Mouse (Mus musculus) cortical plate, adult 2 months (tissue): ENCODE measurements around the gene Gm10644. TPM values are rescaled to one million over a fixed set of nuclear protein-coding genes. Genes with fewer than 3 reads are reported as not detected.

Experiments used
- H3K27ac ChIP-seq: fragments of 200-500 bp; 2 replicates; pipeline ENCODE4 v1.5.1; 2012; ENCODE audit warnings: low read length, control low read depth, inconsistent platforms; ENCODE audit not compliant: insufficient read depth
- H3K4me1 ChIP-seq: fragments of 200-500 bp; 2 replicates; pipeline ENCODE4 v1.6.1; 2011; ENCODE audit warnings: low read length; ENCODE audit not compliant: control insufficient read depth, insufficient read depth
- H3K4me3 ChIP-seq: fragments of 200-500 bp; 2 replicates; pipeline ENCODE4 v1.5.1; 2011; ENCODE audit warnings: mild to moderate bottlenecking, low read length, control low read depth; ENCODE audit not compliant: insufficient read depth
- CTCF ChIP-seq: fragments of 200-500 bp; IDR thresholded peaks from 2 replicates; pipeline ENCODE4 v1.5.1; 2011; ENCODE audit warnings: mild to moderate bottlenecking, control low read depth, low read length; ENCODE audit not compliant: insufficient read depth; ENCODE audit errors: extremely low read depth
- POLR2A ChIP-seq: fragments of 200-500 bp; IDR thresholded peaks from 2 replicates; pipeline ENCODE4 v1.6.1; 2011; ENCODE audit warnings: mild to moderate bottlenecking, low read length, control low read depth; ENCODE audit not compliant: insufficient read depth; ENCODE audit errors: extremely low read depth
- polyA plus RNA-seq: library from polyadenylated mRNA; depleted of rRNA; stranded (reverse); fragments of >200 nt; gene quantifications from 2 replicates; pipeline ENCODE4 v1.2.3, GENCODE M21; 2012; rRNA removed

Gene Gm10644
- 0.52 and 0.62 TPM in 2 replicates for polyA plus RNA-seq

DNA sequence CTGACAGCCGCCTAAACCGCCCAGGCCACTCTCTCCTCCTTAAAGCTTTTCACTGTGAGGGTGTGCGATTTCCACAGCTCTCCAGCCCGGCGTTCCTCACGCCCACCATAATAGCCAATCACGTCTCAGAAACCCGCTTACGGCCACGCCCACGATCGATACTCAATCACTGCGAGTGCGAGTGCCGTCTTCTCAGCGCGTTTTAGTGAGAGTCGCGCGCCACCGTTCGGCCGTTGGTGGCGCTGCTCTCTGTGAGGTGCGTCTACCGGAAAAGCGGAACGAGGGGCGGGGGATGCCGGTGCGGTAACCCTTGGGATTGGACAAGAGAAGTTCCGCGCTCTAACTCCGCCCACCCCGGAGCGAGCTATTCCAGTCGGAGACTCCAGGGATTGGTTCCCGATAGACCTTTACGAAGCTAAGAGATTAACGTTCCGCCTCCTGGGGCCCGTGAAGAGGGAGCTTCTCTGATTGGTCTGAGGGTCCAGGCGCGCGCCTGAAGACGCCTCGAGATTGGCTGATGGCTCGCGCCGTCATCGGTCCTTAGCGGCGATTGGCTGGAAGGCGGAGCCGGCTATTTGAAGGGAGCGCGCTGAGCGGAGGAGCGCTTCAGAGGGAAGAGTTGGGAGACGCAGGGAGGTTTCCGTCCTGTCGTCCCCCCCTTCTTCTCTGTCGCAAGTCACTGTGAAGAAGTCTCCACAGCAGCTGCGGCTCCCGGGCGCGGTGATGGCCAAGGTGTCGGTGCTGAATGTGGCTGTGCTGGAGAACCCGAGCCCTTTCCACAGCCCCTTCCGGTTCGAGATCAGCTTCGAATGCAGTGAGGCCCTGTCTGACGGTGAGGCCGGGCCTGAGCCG, at the start of gene Gm10644, which contains the start of gene Asf1b:
Gene Gm10644, minus strand, starts transcription at position 100 of the 852 bp plus-strand sequence.
Gene Asf1b, plus strand, starts transcription at position 402 of the 852 bp plus-strand sequence.
- H3K27ac ChIP-seq, result no peak within 1 kb of the TSS
- H3K4me3 ChIP-seq, result peak within 1 kb of the TSS; percentile 38
- H3K4me1 ChIP-seq, result no peaks in the 10 kb centered on the region
- TF ChIP-seq POLR2A (peak; percentile 44; the same call in 1 of the 2 replicates), CTCF (peak; percentile 79)

DNA sequence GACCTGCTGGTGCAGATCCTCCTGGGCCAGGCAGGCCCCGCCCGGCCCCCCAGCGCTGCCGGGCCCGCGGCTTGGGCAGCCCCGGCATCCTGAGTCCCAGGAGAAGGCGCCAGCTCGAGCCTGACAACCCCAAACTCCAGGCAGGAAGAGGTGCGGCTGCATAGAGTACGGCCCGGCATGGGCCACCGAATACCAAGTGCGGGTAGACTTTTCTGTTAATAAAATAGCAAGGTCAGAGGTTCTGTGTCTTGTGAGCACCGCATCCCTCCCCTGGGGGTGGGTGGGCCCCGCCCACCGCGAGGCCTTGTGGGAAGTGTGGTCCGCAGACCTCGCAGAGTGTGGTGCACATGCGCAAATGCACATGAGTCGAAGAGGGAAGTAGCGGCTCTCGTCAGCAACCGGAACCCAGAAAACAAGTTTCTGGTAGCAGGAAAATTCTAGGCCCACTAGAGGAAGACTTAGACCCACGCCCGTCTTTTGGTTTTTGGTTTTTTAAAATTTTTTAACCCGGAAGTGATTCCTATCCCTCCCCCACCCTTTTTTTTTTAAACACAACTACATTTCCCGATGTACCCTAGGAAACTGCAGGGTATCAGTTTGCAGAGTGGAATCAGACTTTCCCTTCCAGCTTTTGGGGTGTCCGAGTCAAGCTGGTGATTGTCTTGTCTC, 49.7 kb upstream of the Gm10644 start:
- Histone ChIP-seq H3K4me3 (peak overlapping the region; percentile 67), H3K4me1 (peaks cover 5% of the 10 kb centered on the region), H3K27ac (peak overlapping the region; percentile 52)
- TF ChIP-seq CTCF (no peak), POLR2A (peak; percentile 74)

DNA sequence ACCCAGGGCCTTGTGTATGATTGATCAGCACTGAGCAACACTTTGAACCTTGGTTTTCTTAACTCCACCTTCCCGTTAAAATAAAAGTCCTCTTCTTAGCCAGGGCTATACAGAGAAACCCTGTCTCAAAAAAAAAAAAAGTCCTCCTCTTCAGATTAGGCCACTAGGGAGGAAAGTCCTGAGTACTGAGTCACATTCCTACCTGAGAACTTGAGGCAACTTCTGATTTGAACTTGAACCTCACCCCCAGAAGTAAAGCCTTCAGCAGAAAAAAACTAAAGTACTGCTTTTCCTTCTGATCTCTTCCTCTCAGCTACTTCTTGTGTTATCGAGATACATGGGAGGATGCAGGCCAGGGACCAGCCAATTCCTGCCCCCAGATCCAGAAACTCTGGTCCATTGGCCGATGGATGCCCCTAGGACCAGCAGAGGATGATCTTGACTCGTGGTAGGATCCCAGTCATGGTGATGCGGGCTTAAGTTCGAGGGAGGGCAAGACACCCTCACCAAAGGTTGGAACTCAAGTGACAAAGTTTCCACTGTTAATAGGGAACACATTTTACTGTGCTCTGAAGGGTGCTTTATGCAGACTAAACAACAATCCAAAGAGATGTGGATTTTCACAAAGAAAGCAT, 48.7 kb upstream of the Gm10644 start:
- Histone ChIP-seq H3K4me3 (peak overlapping the region; percentile 67; the same call in 1 of the 2 replicates), H3K27ac (no peak overlapping the region), H3K4me1 (peaks cover 5% of the 10 kb centered on the region)
- TF ChIP-seq POLR2A (no peak), CTCF (no peak)

DNA sequence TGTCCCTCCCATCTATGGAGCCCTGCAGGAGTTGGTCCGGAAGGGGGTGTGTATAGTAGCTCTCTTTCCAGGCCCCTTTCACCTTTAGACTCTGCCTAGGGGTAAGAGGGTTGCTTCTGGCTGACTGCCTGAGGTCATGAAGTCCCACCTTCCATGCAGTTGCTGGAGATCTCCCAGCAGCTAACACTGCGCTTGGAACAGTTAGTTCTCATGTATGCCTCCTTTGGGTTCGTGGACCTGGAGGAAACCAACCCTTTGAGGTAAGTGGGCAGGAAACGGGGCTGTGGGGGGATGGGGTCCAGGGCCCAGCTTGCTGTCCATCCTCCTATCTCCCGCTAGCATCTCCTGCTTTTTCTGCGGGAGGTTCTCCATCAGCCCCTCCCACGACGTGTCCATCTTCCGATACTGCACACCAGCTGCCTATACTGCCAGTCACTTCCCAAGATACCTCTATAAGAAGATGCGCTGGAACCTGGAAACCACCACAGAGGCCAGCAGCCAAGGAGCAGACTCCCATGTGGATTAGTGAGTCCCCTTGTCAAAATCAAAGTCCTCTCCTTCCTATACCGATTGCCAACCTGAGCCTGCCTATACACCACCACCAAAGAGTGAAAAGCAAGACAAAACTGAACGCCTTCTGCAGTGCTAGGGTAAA, 48.1 kb upstream of the Gm10644 start:
- H3K4me3 ChIP-seq, result no peak overlapping the region
- no peak for TF ChIP-seq CTCF
- no peak for TF ChIP-seq POLR2A
- peaks cover 5% of the 10 kb centered on the region for H3K4me1 ChIP-seq
- H3K27ac ChIP-seq, result no peak overlapping the region

DNA sequence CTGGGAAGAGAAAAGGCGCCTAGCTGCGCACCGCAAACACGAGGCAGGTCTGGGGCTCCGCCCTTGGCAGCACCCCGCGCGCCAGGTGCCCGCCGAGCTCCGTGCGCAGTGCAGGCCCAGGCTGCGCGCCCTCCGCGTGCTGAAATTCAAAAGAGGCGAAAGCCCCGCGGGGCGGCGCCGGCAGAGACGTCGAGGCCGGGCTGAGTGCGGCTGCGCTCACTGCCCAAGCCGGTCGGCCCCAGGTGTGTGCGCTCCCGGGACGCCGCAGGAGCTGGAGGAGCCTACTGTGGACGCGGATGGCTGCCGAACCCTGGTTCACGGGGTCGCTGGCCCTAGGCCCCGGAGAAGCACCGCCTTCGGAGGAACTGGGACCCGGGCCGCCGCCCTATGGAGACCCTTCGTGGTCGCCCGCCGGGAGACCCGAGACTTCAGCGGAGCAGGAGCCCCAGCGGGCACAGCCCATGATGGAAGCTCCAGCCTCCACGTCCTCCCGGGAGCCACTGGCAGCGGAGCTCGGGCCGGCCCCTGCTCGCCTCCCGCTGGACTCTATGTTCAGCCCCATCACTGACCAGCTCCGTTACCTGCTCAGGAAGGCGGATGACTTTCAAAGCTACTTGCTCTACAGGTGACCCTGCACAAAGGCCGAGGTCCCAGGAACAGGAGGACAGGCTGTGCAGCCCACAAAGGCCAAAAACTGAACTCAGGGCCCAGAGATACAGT, 46.4 kb upstream of the Gm10644 start, which contains the start of gene 1700067K01Rik:
Gene 1700067K01Rik, plus strand, starts transcription at position 222 of the 720 bp plus-strand sequence.
- no peak within 1 kb of the TSS for H3K4me3 ChIP-seq
- H3K4me1 ChIP-seq, result peaks cover 5% of the 10 kb centered on the region
- H3K27ac ChIP-seq, result no peak within 1 kb of the TSS
- TF ChIP-seq CTCF, result no peak
- TF ChIP-seq POLR2A, result no peak

DNA sequence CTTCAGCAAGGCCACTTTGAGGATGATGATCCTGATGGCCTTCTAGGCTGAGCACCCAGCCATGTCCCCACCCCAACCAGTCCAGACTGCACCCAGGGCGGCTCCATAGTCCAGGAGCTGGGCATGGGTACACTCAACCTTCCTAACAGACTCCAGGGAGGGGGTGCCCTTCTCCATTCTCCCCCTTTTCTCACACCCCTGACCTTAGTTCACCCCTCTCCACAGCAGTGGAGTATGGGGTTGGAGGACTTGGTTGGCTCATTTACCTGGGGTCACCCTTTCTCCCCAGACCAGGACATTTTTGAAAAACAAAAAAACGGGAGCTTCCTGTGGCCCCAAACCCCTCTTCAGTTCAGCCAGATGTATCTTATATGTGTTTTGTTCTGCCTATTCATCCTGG, 44.8 kb upstream of the Gm10644 start:
- peaks cover 5% of the 10 kb centered on the region for H3K4me1 ChIP-seq
- TF ChIP-seq POLR2A (no peak), CTCF (no peak)
- no peak overlapping the region for H3K4me3 ChIP-seq
- H3K27ac ChIP-seq, result no peak overlapping the region

DNA sequence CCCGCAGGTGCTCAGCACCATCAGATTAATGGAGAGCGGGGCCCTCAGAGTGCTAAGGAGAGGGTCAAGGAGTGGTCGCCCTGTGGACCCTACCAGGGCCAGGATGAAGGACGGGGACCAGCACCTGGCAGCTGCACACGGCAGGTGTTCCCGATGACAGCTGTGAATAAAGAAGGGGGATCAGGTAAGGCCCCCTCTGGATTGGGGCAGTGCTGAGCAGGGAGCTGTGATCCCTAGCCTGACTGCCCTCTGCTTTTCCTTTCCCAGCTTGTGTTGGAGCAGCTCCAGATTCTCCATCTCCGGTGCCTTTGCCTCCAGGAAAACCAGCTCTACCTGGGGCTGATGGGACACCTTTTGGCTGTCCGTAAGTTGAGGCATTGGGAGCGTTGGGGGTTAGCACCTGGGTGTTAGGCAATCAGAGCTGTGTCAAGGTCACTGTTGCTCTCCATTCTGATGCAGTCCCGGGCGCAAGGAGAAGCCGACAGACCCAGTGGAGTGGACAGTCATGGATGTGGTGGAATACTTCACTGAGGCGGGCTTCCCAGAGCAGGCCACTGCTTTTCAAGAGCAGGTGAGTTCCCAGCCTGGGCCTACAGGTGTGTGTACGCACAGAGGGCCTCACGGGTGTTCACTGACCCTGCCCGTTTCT, 44.2 kb upstream of the Gm10644 start:
- TF ChIP-seq POLR2A (no peak), CTCF (no peak)
- H3K4me1 ChIP-seq, result peaks cover 5% of the 10 kb centered on the region
- H3K4me3 ChIP-seq, result peak overlapping the region; percentile 42; the same call in 1 of the 2 replicates
- no peak overlapping the region for H3K27ac ChIP-seq

DNA sequence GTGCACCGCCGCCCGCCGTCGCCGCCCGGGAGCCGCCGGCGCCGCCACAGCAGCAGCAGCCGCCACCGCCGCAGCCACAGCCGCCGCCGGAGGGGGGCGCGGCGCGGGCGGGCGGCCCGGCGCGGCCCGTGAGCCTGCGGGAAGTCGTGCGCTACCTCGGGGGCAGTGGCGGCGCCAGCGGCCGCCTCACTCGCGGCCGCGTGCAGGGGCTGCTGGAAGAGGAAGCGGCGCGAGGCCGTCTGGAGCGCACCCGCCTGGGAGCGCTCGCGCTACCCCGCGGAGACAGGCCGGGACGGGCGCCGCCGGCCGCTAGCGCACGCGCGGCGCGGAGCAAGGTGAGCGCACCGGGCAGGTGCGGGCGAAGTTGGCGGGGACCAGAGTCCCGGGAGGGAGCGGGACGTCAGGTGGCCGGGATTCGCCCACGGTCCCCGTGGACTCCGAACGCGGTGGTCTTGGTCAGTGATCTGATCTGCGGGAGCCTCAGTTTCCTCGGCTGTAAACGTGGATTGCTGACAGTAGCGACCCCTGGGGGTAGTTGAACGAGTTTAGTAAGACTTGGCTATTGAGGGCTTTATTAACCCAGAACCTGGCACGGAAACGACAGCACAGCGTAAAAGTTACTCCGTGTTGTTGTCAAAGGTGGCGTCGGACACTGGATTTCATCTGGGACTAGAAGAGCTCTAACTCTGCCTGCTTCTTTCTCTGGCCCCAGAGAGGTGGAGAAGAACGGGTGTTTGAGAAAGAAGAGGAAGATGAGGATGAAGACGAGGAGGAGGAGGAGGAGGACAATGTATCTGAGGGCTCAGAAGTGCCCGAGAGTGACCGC, 43.4 kb upstream of the Gm10644 start:
- H3K4me1 ChIP-seq, result peaks cover 1% of the 10 kb centered on the region; the same call in 1 of the 2 replicates
- TF ChIP-seq CTCF (peak; percentile 26; the same call in 1 of the 2 replicates), POLR2A (no peak)
- H3K4me3 ChIP-seq, result peak overlapping the region; percentile 42
- H3K27ac ChIP-seq, result peak overlapping the region; percentile 68; the same call in 1 of the 2 replicates
